Mouse (Mus musculus): ENCODE measurements around the gene Sgce. TPM values are rescaled to one million over a fixed set of nuclear protein-coding genes. Genes with fewer than 3 reads are reported as not detected.

The Sgce gene
- polyA plus RNA-seq, 1 experiment from 2014 or later = 57.5 TPM

DNA sequence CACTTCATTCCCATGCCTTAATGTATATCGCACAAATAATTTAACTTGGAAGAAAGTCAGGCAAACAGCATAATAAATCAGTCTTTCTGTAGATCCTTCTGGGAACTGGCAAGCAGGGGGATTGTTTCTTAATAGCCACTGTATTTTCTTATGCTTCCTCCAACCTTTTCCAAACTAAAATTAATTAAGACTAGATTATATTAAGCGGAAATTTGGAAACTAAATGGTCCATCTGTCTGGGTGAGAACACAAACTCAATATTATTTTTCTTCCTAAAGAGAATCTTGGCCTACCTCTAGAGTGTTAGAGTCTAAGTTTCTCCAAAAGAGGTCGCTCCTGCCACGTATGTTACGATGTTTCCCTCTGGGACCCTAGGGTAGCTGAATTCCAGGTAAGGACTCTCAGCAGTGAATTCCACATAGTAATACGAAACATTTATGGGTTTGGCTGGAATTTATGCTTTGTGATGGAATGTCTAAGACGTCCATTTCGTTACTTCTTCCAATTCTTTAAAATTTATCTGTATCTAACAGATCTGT, 94.3 kb downstream of the Sgce start:
- Histone ChIP-seq H3K27me3 (no peaks in the 10 kb centered on the region), H3K36me3 (no peaks in the 10 kb centered on the region), H3K4me3 (replicated peaks) (no peak overlapping the region), H3K4me2 (no peak overlapping the region), H3K27ac (no peak overlapping the region), H3K9me3 (peaks cover 8% of the 10 kb centered on the region), H3K4me1 (replicated peaks) (no peaks in the 10 kb centered on the region), H3K9ac (replicated peaks) (no peak overlapping the region)
- no peak for ATAC-seq (ENCODE audit: insufficient number of reproducible peaks, insufficient read depth, low FRiP score, low TSS enrichment, low read depth)
- WGBS = 70% methylated on average over 8 of the region's 8 CpGs

DNA sequence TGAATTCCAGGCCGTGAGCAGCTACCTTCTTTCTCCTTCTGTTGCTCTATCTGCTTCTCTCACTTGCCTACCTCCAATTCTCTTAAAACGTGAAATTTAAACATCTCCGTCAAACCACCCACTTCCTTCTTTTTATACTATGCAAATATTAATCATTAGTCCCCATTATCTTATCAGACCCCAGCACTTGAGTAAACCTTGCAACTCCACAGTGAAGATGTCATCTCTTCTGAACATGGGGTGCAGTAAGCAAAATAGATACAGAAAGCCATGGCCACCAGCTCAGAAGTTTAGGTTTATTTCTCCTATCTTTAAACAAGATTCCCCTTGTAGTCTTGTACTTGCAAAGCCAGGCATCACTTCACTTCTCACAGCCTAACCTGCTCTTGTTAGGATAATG, 99.7 kb downstream of the Sgce start:
- Histone ChIP-seq H3K4me3 (replicated peaks) (no peak overlapping the region), H3K27ac (no peak overlapping the region), H3K27me3 (no peaks in the 10 kb centered on the region), H3K36me3 (peaks cover 2% of the 10 kb centered on the region; the same call in 1 of the 2 replicates), H3K9me3 (no peaks in the 10 kb centered on the region), H3K9ac (replicated peaks) (no peak overlapping the region), H3K4me2 (no peak overlapping the region), H3K4me1 (replicated peaks) (no peaks in the 10 kb centered on the region)
- ATAC-seq (ENCODE audit: insufficient number of reproducible peaks, insufficient read depth, low FRiP score, low TSS enrichment, low read depth) = no peak
- 89% methylated on average over 3 of the region's 3 CpGs for WGBS

DNA sequence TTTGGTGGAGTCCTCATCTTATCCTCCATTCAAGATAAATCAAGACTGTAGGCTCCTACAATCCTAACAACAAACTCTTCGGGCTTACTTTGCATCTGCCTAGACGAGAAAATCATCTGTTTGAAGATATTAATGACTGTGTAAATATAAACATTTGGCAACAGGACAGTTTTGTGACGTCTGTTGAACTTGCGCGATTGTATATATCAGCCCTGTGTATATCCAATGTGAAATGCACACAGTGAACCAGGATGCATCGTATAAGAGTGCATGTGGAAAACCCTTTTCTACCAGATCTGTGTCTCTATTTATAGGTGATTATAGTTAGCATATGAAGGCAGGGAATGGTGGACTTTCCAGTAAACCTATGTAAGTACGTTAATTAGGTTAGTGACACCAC, 104.9 kb downstream of the Sgce start:
- Histone ChIP-seq H3K9me3 (no peaks in the 10 kb centered on the region), H3K4me3 (replicated peaks) (no peak overlapping the region), H3K4me2 (no peak overlapping the region), H3K36me3 (peaks cover 33% of the 10 kb centered on the region; the same call in 1 of the 2 replicates), H3K27me3 (no peaks in the 10 kb centered on the region), H3K9ac (replicated peaks) (no peak overlapping the region), H3K27ac (no peak overlapping the region), H3K4me1 (replicated peaks) (no peaks in the 10 kb centered on the region)
- ATAC-seq (ENCODE audit: insufficient number of reproducible peaks, insufficient read depth, low FRiP score, low TSS enrichment, low read depth) = no peak
- WGBS = 86% methylated on average over 7 of the region's 7 CpGs

DNA sequence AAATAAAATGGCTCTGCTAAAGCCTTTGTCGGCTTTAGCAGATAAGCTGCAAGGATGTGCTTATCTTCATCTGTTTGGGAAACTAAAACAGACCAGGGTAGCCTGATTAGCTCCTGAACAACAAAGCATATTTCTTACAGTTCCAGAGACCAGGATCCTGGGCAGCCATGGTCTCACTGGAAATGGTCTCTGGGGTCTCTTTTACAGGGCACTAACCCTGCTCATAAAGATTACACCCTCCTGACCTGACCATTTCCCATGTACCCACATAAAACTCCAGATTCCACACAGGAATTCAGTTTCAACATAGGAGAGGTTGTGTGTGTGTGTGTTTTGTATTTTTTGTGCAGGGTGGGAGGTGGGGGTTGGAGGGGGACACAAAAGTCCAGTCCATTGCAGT, 112.2 kb downstream of the Sgce start:
- H3K36me3 ChIP-seq = peaks cover 24% of the 10 kb centered on the region; the same call in 1 of the 2 replicates
- peak overlapping the region; percentile 53; the same call in 1 of the 2 replicates for H3K27ac ChIP-seq

DNA sequence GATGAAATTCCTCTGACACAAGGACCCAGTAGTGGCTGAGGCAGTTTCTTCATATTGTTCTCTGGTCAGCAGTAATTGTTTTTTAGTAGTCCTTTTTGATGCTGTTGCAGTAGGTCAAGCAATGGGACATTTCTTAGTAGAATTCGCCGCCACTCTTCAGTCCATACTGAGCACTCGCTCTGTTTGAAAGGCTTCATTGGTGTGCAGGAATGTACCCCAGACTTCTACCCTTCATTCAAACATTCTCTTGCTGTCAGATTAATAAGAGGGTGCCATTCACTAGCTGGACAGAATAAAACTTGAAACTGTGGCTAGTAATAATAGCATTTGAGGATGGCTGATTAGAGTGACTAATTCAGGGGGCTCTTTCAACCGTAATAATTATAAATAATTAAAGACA, 113.8 kb downstream of the Sgce start:
- Histone ChIP-seq H3K4me2 (no peak overlapping the region), H3K4me1 (replicated peaks) (peaks cover 22% of the 10 kb centered on the region), H3K9me3 (no peaks in the 10 kb centered on the region), H3K4me3 (replicated peaks) (no peak overlapping the region), H3K27me3 (no peaks in the 10 kb centered on the region), H3K27ac (no peak overlapping the region), H3K9ac (replicated peaks) (no peak overlapping the region), H3K36me3 (peaks cover 25% of the 10 kb centered on the region; the same call in 1 of the 2 replicates)
- WGBS = 87% methylated on average over 4 of the region's 4 CpGs
- ATAC-seq (ENCODE audit: insufficient number of reproducible peaks, insufficient read depth, low FRiP score, low TSS enrichment, low read depth) = no peak

More for the DNA sequence above, 112.2 kb downstream of the Sgce start:
- H3K27me3 ChIP-seq = no peaks in the 10 kb centered on the region
- peak overlapping the region; percentile 19 for H3K4me2 ChIP-seq
- H3K4me3 ChIP-seq (replicated peaks) = no peak overlapping the region
- H3K9ac ChIP-seq (replicated peaks) = no peak overlapping the region
- H3K9me3 ChIP-seq = no peaks in the 10 kb centered on the region
- ATAC-seq (ENCODE audit: insufficient number of reproducible peaks, insufficient read depth, low FRiP score, low TSS enrichment, low read depth) = peak; percentile 76; the same call in 1 of the 2 replicates
- WGBS = 17% methylated on average over 1 of the region's 1 CpGs
- H3K4me1 ChIP-seq (replicated peaks) = peaks cover 22% of the 10 kb centered on the region

DNA sequence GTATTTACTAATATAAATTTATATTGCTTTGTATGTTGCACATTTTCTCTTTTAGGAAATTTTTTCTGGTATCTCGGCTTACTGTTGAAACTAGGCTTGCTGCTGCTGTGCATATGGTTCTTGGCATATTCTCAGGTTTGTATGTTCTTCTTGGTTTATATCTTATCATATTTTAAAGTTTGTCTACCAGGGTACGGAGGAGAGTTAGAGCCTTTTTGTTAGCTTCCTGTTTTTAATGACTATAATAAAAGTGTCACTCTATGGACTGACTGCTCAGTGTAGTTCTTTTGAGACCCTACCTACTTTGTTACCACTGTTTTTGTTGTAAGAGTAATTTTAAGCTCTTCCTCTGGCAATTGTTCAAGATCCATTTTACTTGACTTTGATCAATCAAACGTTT, 115.5 kb downstream of the Sgce start:
- peaks cover 22% of the 10 kb centered on the region for H3K4me1 ChIP-seq (replicated peaks)
- H3K9me3 ChIP-seq = no peaks in the 10 kb centered on the region
- H3K27me3 ChIP-seq = no peaks in the 10 kb centered on the region
- no peak overlapping the region for H3K4me2 ChIP-seq
- 32% methylated on average over 3 of the region's 3 CpGs for WGBS
- H3K27ac ChIP-seq = no peak overlapping the region
- ATAC-seq (ENCODE audit: insufficient number of reproducible peaks, insufficient read depth, low FRiP score, low TSS enrichment, low read depth) = no peak
- H3K36me3 ChIP-seq = peaks cover 12% of the 10 kb centered on the region; the same call in 1 of the 2 replicates
- H3K4me3 ChIP-seq (replicated peaks) = no peak overlapping the region
- H3K9ac ChIP-seq (replicated peaks) = no peak overlapping the region

Other genes with a start within 250 kb of the Sgce start
- gene Col1a2, start 242.4 kb downstream of the Sgce start, polyA plus RNA-seq (2016; fragmentation: Nextera tagmentation; extraction: Ambion mirVana) = 448 and 471 TPM in 2 replicates
- gene Casd1, start 146.4 kb downstream of the Sgce start, polyA plus RNA-seq (2016; fragmentation: Nextera tagmentation; extraction: Ambion mirVana) = 51.6 and 53.1 TPM in 2 replicates
- gene Peg10, start 99 bp upstream of the Sgce start, polyA plus RNA-seq (2016; fragmentation: Nextera tagmentation; extraction: Ambion mirVana) = 9.1 and 11.4 TPM in 2 replicates
- 27.0 and 27.8 TPM in 2 replicates for gene Ppp1r9a, start 155.7 kb upstream of the Sgce start, polyA plus RNA-seq (2016; fragmentation: Nextera tagmentation; extraction: Ambion mirVana)

Measured in limb, embryonic 12.5 days (tissue).